Mouse (Mus musculus) MEL (cell line): ENCODE data around the gene Rs1.
"Not testable (repeated sequence)": the region's sequence is repeated elsewhere in the genome, so short reads cannot be mapped to it uniquely, and the experiment has no call there.

Experiments used
- BHLHE40 ChIP-seq: IDR thresholded peaks from 2 replicates; pipeline ENCODE4 v1.6.1; 2012; ENCODE audit warnings: low read depth, mild to moderate bottlenecking, inconsistent platforms, low read length, improper control_type of control experiment, borderline replicate concordance
- CTCF ChIP-seq, 3 experiments: IDR thresholded peaks in 2 of 3; conservative IDR thresholded peaks in 1 of 3; 2 replicates each; pipeline ENCODE4 v1.5.1; 2011 to 2012; ENCODE audit warnings: low read length in 3 of 3, low read depth in 2 of 3, mild to moderate bottlenecking in 2 of 3, improper control_type of control experiment in 1 of 3, inconsistent platforms in 1 of 3, mixed read lengths in 1 of 3, moderate library complexity in 1 of 3; ENCODE audit not compliant: control insufficient read depth in 1 of 3, insufficient read depth in 1 of 3, poor library complexity in 1 of 3, severe bottlenecking in 1 of 3
- EP300 ChIP-seq, 2 experiments: IDR thresholded peaks; 2 replicates each; pipeline ENCODE4 v1.6.1; 2011; ENCODE audit warnings: improper control_type of control experiment in 2 of 2, low read length in 2 of 2, low read depth in 1 of 2, mild to moderate bottlenecking in 1 of 2
- HCFC1 ChIP-seq: IDR thresholded peaks from 2 replicates; pipeline ENCODE4 v1.6.1; 2012; ENCODE audit warnings: low read depth, mild to moderate bottlenecking, inconsistent platforms, low read length, improper control_type of control experiment, moderate library complexity
- MAX ChIP-seq: IDR thresholded peaks from 2 replicates; pipeline ENCODE4 v1.6.1; 2011; ENCODE audit warnings: low read length, improper control_type of control experiment
- MYC ChIP-seq: IDR thresholded peaks from 2 replicates; pipeline ENCODE4 v1.6.1; 2011; ENCODE audit warnings: low read depth, mild to moderate bottlenecking, low read length, improper control_type of control experiment, moderate library complexity
- POLR2A ChIP-seq, 2 experiments: IDR thresholded peaks; 2 replicates each; pipeline ENCODE4 v1.6.1; 2011 to 2012; ENCODE audit warnings: low read length in 2 of 2, mild to moderate bottlenecking in 2 of 2, control low read depth in 1 of 2, improper control_type of control experiment in 1 of 2, low read depth in 1 of 2, moderate library complexity in 1 of 2; ENCODE audit not compliant: control insufficient read depth in 1 of 2, insufficient read depth in 1 of 2, poor library complexity in 1 of 2
- POLR2AphosphoS5 ChIP-seq: IDR thresholded peaks from 2 replicates; pipeline ENCODE4 v1.6.1; 2012; ENCODE audit warnings: low read depth, borderline replicate concordance, mild to moderate bottlenecking, inconsistent platforms, low read length, moderate library complexity, mixed read lengths
- RCOR1 ChIP-seq: IDR thresholded peaks from 2 replicates; pipeline ENCODE4 v1.6.1; 2012; ENCODE audit warnings: low read depth, mild to moderate bottlenecking, inconsistent platforms, low read length, improper control_type of control experiment
- SIN3A ChIP-seq: IDR thresholded peaks from 2 replicates; pipeline ENCODE4 v1.6.1; 2012; ENCODE audit warnings: low read length, improper control_type of control experiment, inconsistent platforms
- TAL1 ChIP-seq: IDR thresholded peaks from 2 replicates; pipeline ENCODE4 v1.6.1; 2012; ENCODE audit warnings: mild to moderate bottlenecking, inconsistent platforms, low read length, moderate library complexity, mixed read lengths
- USF2 ChIP-seq, 2 experiments: IDR thresholded peaks; 2 replicates each; pipeline ENCODE4 v1.6.1; 2011 to 2012; ENCODE audit warnings: improper control_type of control experiment in 2 of 2, low read length in 2 of 2, borderline replicate concordance in 1 of 2, inconsistent platforms in 1 of 2, low read depth in 1 of 2, mild to moderate bottlenecking in 1 of 2; ENCODE audit not compliant: insufficient read depth in 1 of 2

DNA sequence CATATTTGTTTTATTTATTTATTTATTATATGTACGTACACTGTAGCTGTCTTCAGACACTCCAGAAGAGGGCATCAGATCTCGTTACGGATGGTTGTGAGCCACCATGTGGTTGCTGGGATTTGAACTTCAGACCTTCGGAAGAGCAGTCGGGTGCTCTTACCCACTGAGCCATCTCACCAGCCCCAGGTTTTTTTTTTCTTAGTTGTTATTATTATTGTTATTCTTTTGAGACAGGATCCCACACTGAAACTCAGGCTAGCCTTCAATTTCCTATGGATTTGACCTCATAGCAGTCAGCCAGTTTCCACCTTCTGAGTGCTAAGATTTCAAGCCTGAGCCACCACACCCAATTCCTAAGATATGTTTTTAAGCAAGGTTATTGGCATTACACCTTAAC is 1.8 kb downstream of the Rs1 start:
- not testable (repeated sequence) for TF ChIP-seq POLR2AphosphoS5; TAL1; USF2 (IDR thresholded peaks at IDR 0.05; ENCODE audit: borderline replicate concordance in 1 of 2, insufficient read depth in 1 of 2, low read depth in 1 of 2, low read length in 2 of 2); CTCF (IDR thresholded peaks at IDR 0.05 in 2 of 3, conservative IDR thresholded peaks at IDR 0.05 in 1 of 3; ENCODE audit: control insufficient read depth in 1 of 3, insufficient read depth in 1 of 3, low read depth in 2 of 3, low read length in 3 of 3, poor library complexity in 1 of 3, severe bottlenecking in 1 of 3); MAX; MYC; BHLHE40; POLR2A (IDR thresholded peaks at IDR 0.05; ENCODE audit: control insufficient read depth in 1 of 2, insufficient read depth in 1 of 2, low read depth in 1 of 2, low read length in 2 of 2, poor library complexity in 1 of 2); SIN3A; RCOR1; HCFC1; EP300 (IDR thresholded peaks at IDR 0.05; ENCODE audit: low read depth in 1 of 2, low read length in 2 of 2)
